Mouse (Mus musculus) stomach, embryonic 16.5 days (tissue): ENCODE results near the gene Gm28047. TPM values are rescaled to one million over a fixed set of nuclear protein-coding genes. Genes with fewer than 3 reads are reported as not detected.

Source experiments
- ATAC-seq: fragments of 200-750 bp; cut with Nextera tagmentation; 2 replicates; pipeline ENCODE4 v1.8.0; 2017; ENCODE audit warnings: moderate number of reproducible peaks, moderate TSS enrichment; ENCODE audit not compliant: insufficient read depth, low FRiP score
- H3K27ac ChIP-seq: fragments of 300-500 bp; sonication (generic); 2 replicates; pipeline ENCODE4 v1.5.1; 2014; ENCODE audit warnings: low read length
- H3K27me3 ChIP-seq: fragments of 300-500 bp; sonication (generic); 2 replicates; pipeline ENCODE4 v1.6.1; 2014; ENCODE audit warnings: low read length, control low read depth, mixed read lengths; ENCODE audit not compliant: control insufficient read depth, insufficient read depth
- H3K36me3 ChIP-seq: fragments of 300-500 bp; sonication (generic); 2 replicates; pipeline ENCODE4 v1.6.1; 2014; ENCODE audit warnings: low read length; ENCODE audit not compliant: control insufficient read depth, insufficient read depth
- H3K4me1 ChIP-seq: fragments of 300-500 bp; sonication (generic); 2 replicates; pipeline ENCODE4 v1.6.1; 2014; ENCODE audit warnings: low read length, control low read depth, mixed read lengths; ENCODE audit not compliant: control insufficient read depth, insufficient read depth
- H3K4me2 ChIP-seq: fragments of 300-500 bp; sonication (generic); 2 replicates; pipeline ENCODE4 v1.6.1; 2014; ENCODE audit warnings: low read depth, low read length, mixed read lengths
- H3K4me3 ChIP-seq: fragments of 300-500 bp; sonication (generic); replicated peaks from 2 replicates; pipeline ENCODE4 v1.5.1; 2014; ENCODE audit warnings: mild to moderate bottlenecking, low read length
- H3K9ac ChIP-seq: fragments of 300-500 bp; sonication (generic); 2 replicates; pipeline ENCODE4 v1.6.1; 2014; ENCODE audit warnings: low read length
- H3K9me3 ChIP-seq: fragments of 300-500 bp; sonication (generic); replicated peaks from 2 replicates; pipeline ENCODE4 v1.6.1; 2016; ENCODE audit warnings: low read length, control low read depth; ENCODE audit not compliant: control insufficient read depth
- WGBS: fragments of 180-500 bp; shearing (Covaris S2); extraction: QIAGEN DNeasy Blood & Tissue Kit; methylation state at CpG from one replicate; pipeline ENCODE4 v1.1.7; 2014; 5-methylcytosine and 5-hydroxymethylcytosine counted together
- polyA plus RNA-seq: library from polyadenylated mRNA; unstranded; fragments of >200 nt; fragmentation: Nextera tagmentation; extraction: Ambion mirVana; gene quantifications from 2 replicates; pipeline ENCODE4 v1.2.1, GENCODE M21; 2015

The Gm28047 gene
- polyA plus RNA-seq, 1 experiment from 2014 or later, result not detected

DNA sequence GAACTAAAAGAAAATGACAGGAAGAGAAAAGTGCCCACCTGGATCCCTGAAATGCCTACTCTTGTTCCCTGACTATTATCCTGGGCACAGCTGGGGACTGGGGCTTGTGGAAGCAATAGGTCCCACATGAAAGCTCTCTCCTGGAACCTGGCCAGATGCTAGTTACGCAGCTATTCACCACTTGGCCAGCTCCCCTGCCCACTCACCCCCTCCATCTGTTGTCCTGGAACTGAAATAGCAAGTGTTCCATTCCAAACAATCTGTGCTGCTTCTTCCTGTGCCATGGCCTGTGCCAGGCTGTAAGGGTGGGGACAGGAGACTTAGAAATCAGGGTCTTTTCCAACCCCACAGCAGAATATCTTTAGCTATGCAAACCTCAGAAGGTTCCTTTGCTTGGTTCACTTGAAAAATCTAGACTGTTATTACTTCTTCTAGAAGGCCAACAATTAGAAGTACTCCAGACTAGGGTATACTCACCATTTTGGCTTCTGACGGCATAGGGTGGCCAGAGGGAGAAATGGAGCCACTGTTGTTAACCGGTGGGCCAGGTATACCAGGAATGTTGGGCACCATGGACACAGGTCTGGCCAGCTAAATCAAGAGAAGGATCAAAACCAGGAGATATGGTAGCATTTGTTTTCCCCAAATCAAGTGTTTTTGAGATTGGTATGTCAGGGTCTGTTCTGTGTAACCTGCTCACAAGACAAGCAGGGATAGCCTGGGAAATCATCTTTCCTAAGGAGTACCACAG, 78.0 kb downstream of the Gm28047 start:
- Histone ChIP-seq H3K27ac (no peak overlapping the region), H3K4me1 (no peaks in the 10 kb centered on the region), H3K4me2 (no peak overlapping the region), H3K4me3 (no peak overlapping the region), H3K27me3 (no peaks in the 10 kb centered on the region), H3K9ac (no peak overlapping the region), H3K9me3 (no peaks in the 10 kb centered on the region), H3K36me3 (peaks cover 30% of the 10 kb centered on the region)
- ATAC-seq, result no peak
- 83% methylated on average over 3 of the region's 3 CpGs for WGBS

- WGBS, result 92% methylated on average over 3 of the region's 3 CpGs
- Histone ChIP-seq H3K9ac (no peak overlapping the region), H3K36me3 (peaks cover 32% of the 10 kb centered on the region)
Measured at GRCm38 (mm10) chr15:102546246-102546645, 78.6 kb downstream of the Gm28047 start.

GRCm38 (mm10) chr15:102544801-102545200, 80.1 kb downstream of the Gm28047 start:
- Histone ChIP-seq H3K27ac (no peak overlapping the region), H3K4me3 (no peak overlapping the region), H3K4me2 (no peak overlapping the region), H3K4me1 (no peaks in the 10 kb centered on the region), H3K36me3 (peaks cover 28% of the 10 kb centered on the region), H3K9me3 (no peaks in the 10 kb centered on the region), H3K9ac (no peak overlapping the region), H3K27me3 (no peaks in the 10 kb centered on the region)
- no peak for ATAC-seq
- 93% methylated on average over 4 of the region's 4 CpGs for WGBS

More at GRCm38 (mm10) chr15:102546246-102546645, 78.6 kb downstream of the Gm28047 start:
- H3K27me3 ChIP-seq, result no peaks in the 10 kb centered on the region
- no peak overlapping the region for H3K27ac ChIP-seq
- no peak for ATAC-seq
- no peaks in the 10 kb centered on the region for H3K9me3 ChIP-seq
- no peak overlapping the region for H3K4me3 ChIP-seq
- no peaks in the 10 kb centered on the region for H3K4me1 ChIP-seq
- H3K4me2 ChIP-seq, result no peak overlapping the region

GRCm38 (mm10) chr15:102533926-102534325, 90.9 kb downstream of the Gm28047 start:
- 91% methylated on average over 7 of the region's 7 CpGs for WGBS
- ATAC-seq, result no peak
- Histone ChIP-seq H3K4me3 (no peak overlapping the region), H3K4me2 (no peak overlapping the region), H3K4me1 (no peaks in the 10 kb centered on the region), H3K27ac (no peak overlapping the region), H3K36me3 (peaks cover 20% of the 10 kb centered on the region), H3K27me3 (no peaks in the 10 kb centered on the region), H3K9me3 (no peaks in the 10 kb centered on the region), H3K9ac (no peak overlapping the region)

- no peak overlapping the region for H3K9ac ChIP-seq
- no peaks in the 10 kb centered on the region for H3K4me1 ChIP-seq
- no peak overlapping the region for H3K4me3 ChIP-seq
- no peak for ATAC-seq
- H3K4me2 ChIP-seq, result no peak overlapping the region
- 90% methylated on average over 3 of the region's 3 CpGs for WGBS
- H3K9me3 ChIP-seq, result no peaks in the 10 kb centered on the region
- no peak overlapping the region for H3K27ac ChIP-seq
- no peaks in the 10 kb centered on the region for H3K27me3 ChIP-seq
- H3K36me3 ChIP-seq, result peaks cover 26% of the 10 kb centered on the region
Measured at GRCm38 (mm10) chr15:102532106-102532900, 92.6 kb downstream of the Gm28047 start.

- Histone ChIP-seq H3K4me1 (no peaks in the 10 kb centered on the region), H3K4me3 (no peak overlapping the region), H3K27ac (no peak overlapping the region), H3K9me3 (no peaks in the 10 kb centered on the region), H3K9ac (no peak overlapping the region), H3K4me2 (no peak overlapping the region), H3K36me3 (peaks cover 22% of the 10 kb centered on the region), H3K27me3 (no peaks in the 10 kb centered on the region)
- WGBS, result 81% methylated on average over 4 of the region's 4 CpGs
- ATAC-seq, result no peak
Measured at GRCm38 (mm10) chr15:102531586-102531985, 93.3 kb downstream of the Gm28047 start.

- Histone ChIP-seq H3K36me3 (peaks cover 22% of the 10 kb centered on the region), H3K9ac (no peak overlapping the region), H3K4me3 (no peak overlapping the region), H3K27ac (no peak overlapping the region), H3K4me1 (no peaks in the 10 kb centered on the region), H3K4me2 (no peak overlapping the region), H3K9me3 (no peaks in the 10 kb centered on the region), H3K27me3 (no peaks in the 10 kb centered on the region)
- no peak for ATAC-seq
- 89% methylated on average over 4 of the region's 4 CpGs for WGBS
Measured at GRCm38 (mm10) chr15:102530566-102530965, 94.3 kb downstream of the Gm28047 start.

GRCm38 (mm10) chr15:102528396-102528795, 96.5 kb downstream of the Gm28047 start:
- no peak overlapping the region for H3K4me3 ChIP-seq
- no peak overlapping the region for H3K4me2 ChIP-seq
- H3K27me3 ChIP-seq, result no peaks in the 10 kb centered on the region
- ATAC-seq, result no peak
- no peak overlapping the region for H3K27ac ChIP-seq
- H3K9me3 ChIP-seq, result no peaks in the 10 kb centered on the region
- H3K36me3 ChIP-seq, result peaks cover 18% of the 10 kb centered on the region; the same call in 1 of the 2 replicates
- H3K4me1 ChIP-seq, result no peaks in the 10 kb centered on the region
- H3K9ac ChIP-seq, result no peak overlapping the region
- 95% methylated on average over 1 of the region's 1 CpGs for WGBS

GRCm38 (mm10) chr15:102527936-102528335, 96.9 kb downstream of the Gm28047 start:
- no peak overlapping the region for H3K27ac ChIP-seq
- H3K36me3 ChIP-seq, result peaks cover 18% of the 10 kb centered on the region; the same call in 1 of the 2 replicates
- H3K4me1 ChIP-seq, result no peaks in the 10 kb centered on the region
- no peak overlapping the region for H3K9ac ChIP-seq
- H3K4me2 ChIP-seq, result no peak overlapping the region
- no peak overlapping the region for H3K4me3 ChIP-seq
- H3K9me3 ChIP-seq, result no peaks in the 10 kb centered on the region
- H3K27me3 ChIP-seq, result no peaks in the 10 kb centered on the region
- 70% methylated on average over 3 of the region's 3 CpGs for WGBS
- no peak for ATAC-seq
